Mouse (Mus musculus) stomach, postnatal 0 days (tissue): ENCODE measurements around the gene Lin7b.

Experiments used
- CTCF ChIP-seq: IDR thresholded peaks from 2 replicates; pipeline ENCODE4 v1.5.1; 2016; ENCODE audit warnings: antibody characterized with exemption, low read depth, mild to moderate bottlenecking, moderate library complexity
- EP300 ChIP-seq: optimal IDR thresholded peaks from 2 replicates; pipeline ENCODE3; 2016; ENCODE audit warnings: antibody characterized with exemption

- TF ChIP-seq CTCF (peak; percentile 38), EP300 (no peak)
Measured at GRCm38 (mm10) chr7:45370475-45371311, at the start of gene Lin7b.
